Mouse (Mus musculus) ES-Bruce4 (cell line): ENCODE data around the gene Tubg1.

ENCODE experiments used
- CTCF ChIP-seq: IDR thresholded peaks from one replicate; pipeline ENCODE4 v1.8.1; 2011; ENCODE audit warnings: low read depth, low read length
- EP300 ChIP-seq: IDR thresholded peaks from 2 replicates; pipeline ENCODE4 v1.6.1; 2011; ENCODE audit warnings: low read depth, low read length; ENCODE audit not compliant: insufficient read depth
- POLR2A ChIP-seq: IDR thresholded peaks from one replicate; pipeline ENCODE4 v1.8.1; 2011; ENCODE audit warnings: low read length; ENCODE audit not compliant: insufficient read depth

- TF ChIP-seq EP300 (no peak), CTCF (no peak), POLR2A (no peak)
Observed at GRCm38 (mm10) chr11:101173112-101173511, 53.4 kb downstream of the Tubg1 start.
